Mouse (Mus musculus) brain, adult 2 months (tissue): ENCODE data around the gene Sox8.
A peak's percentile ranks its signal among the peaks of the same experiment; 100 is the strongest.

Experiments used
- DNase-seq: peaks from one replicate; pipeline ENCODE4 v3.0.0; 2011; ENCODE audit warnings: low read depth, low spot score

The Sox8 gene

GRCm38 (mm10) chr17:25582076-25582475 is 11.6 kb upstream of the Sox8 start:
- DNase-seq = no peak

GRCm38 (mm10) chr17:25579332-25580047 is 9.0 kb upstream of the Sox8 start:
- no peak for DNase-seq

- peak; percentile 99 for DNase-seq
Observed at GRCm38 (mm10) chr17:25578920-25579319, 8.4 kb upstream of the Sox8 start, which contains the start of gene Lmf1. TSS of gene Lmf1 (plus strand) at chr17:25579085.

GRCm38 (mm10) chr17:25577702-25578101 is 7.2 kb upstream of the Sox8 start:
- DNase-seq = no peak

- DNase-seq = peak; percentile 86
Observed at GRCm38 (mm10) chr17:25577263-25577662, 6.8 kb upstream of the Sox8 start.

GRCm38 (mm10) chr17:25576034-25576433 is 5.5 kb upstream of the Sox8 start:
- no peak for DNase-seq

- peak; percentile 78 for DNase-seq
Observed at GRCm38 (mm10) chr17:25575208-25575971, 4.9 kb upstream of the Sox8 start.

- DNase-seq = no peak
Observed at GRCm38 (mm10) chr17:25571453-25571820, 951 bp upstream of the Sox8 start.

- DNase-seq = no peak
Observed at GRCm38 (mm10) chr17:25569833-25570647, 446 bp downstream of the Sox8 start.

GRCm38 (mm10) chr17:25568880-25569279 is 1.6 kb downstream of the Sox8 start:
- peak; percentile 67 for DNase-seq

GRCm38 (mm10) chr17:25568206-25568605 is 2.3 kb downstream of the Sox8 start:
- peak; percentile 51 for DNase-seq

- peak; percentile 83 for DNase-seq
Observed at GRCm38 (mm10) chr17:25567745-25568144, 2.7 kb downstream of the Sox8 start.

GRCm38 (mm10) chr17:25567261-25567660 is 3.2 kb downstream of the Sox8 start:
- DNase-seq = no peak

- peak; percentile 42 for DNase-seq
Observed at GRCm38 (mm10) chr17:25565860-25566600, 4.5 kb downstream of the Sox8 start.

GRCm38 (mm10) chr17:25565244-25565643 is 5.2 kb downstream of the Sox8 start:
- DNase-seq = peak; percentile 46

- no peak for DNase-seq
Observed at GRCm38 (mm10) chr17:25564481-25564880, 6.0 kb downstream of the Sox8 start.

GRCm38 (mm10) chr17:25561223-25562028 is 9.1 kb downstream of the Sox8 start:
- DNase-seq = peak; percentile 70

GRCm38 (mm10) chr17:25560554-25561222 is 9.8 kb downstream of the Sox8 start:
- peak; percentile 67 for DNase-seq

GRCm38 (mm10) chr17:25559634-25560033 is 10.9 kb downstream of the Sox8 start:
- DNase-seq = no peak
